Mouse (Mus musculus): ENCODE data around the gene E130308A19Rik. TPM values are rescaled to one million over a fixed set of nuclear protein-coding genes. Genes with fewer than 3 reads are reported as not detected.

Gene E130308A19Rik
- polyA plus RNA-seq, 1 experiment from 2014 or later = 8.3 TPM

DNA sequence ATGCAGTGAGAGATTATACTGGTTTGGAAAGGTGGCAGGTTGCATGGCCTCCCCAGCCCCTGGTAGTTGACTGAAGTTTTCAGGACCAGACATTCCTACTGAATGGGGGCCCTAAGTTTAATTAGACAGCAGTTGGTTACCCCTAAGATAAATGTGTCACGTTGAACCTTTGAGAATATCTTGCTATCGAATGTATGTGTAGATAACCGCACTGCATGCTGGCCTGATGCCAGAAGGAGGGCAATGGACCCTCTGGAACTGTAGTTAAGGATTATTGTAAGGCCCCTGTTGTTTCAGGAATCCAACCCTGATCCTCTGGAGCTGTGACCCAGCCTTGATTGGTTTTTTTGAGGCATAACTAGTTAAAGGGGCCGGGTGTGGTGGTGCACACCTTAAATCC is 58.3 kb downstream of the E130308A19Rik start:
- Histone ChIP-seq H3K4me3 (ENCODE audit: low read depth, low read length) (no peak overlapping the region), H3K4me2 (ENCODE audit: low read depth, low read length) (peak overlapping the region; percentile 17), H3K4me1 (ENCODE audit: control insufficient read depth, low read depth, low read length) (peaks cover 38% of the 10 kb centered on the region), H3K9ac (ENCODE audit: low read depth, low read length) (peak overlapping the region; percentile 9; the same call in 1 of the 2 replicates), H3K9me3 (replicated peaks; ENCODE audit: control insufficient read depth, low read length) (no peaks in the 10 kb centered on the region), H3K27ac (ENCODE audit: low read length) (peak overlapping the region; percentile 15; the same call in 1 of the 2 replicates), H3K36me3 (ENCODE audit: control insufficient read depth, insufficient read depth) (no peaks in the 10 kb centered on the region), H3K27me3 (ENCODE audit: control insufficient read depth, insufficient read depth, low read depth, low read length) (no peaks in the 10 kb centered on the region)
- 25% methylated on average over 4 of the region's 4 CpGs for WGBS (ENCODE audit: insufficient replicate concordance)
- ATAC-seq (ENCODE audit: low read depth) = no peak

DNA sequence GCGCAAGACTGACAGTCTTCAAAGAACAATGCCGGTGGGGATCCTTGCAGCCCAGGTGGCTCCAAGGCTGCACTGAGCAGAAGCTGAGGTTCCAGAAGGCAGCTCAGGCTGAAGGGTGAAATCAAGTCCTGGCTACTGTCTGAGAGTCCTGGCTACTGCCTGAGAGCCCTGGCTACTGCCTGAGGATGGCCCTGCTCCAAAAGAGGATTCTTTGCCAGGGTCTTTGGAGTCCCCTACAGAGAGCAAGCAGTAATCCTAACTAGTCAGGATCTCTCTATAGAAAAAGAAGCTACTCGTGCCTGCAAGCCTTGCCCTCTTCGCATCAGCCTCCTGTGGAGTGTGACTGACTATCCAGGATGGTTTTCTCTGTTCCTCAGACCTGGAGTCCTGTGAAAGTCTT is 60.7 kb downstream of the E130308A19Rik start:
- ATAC-seq (ENCODE audit: low read depth) = no peak
- H3K27me3 ChIP-seq (ENCODE audit: control insufficient read depth, insufficient read depth, low read depth, low read length) = no peaks in the 10 kb centered on the region
- H3K9ac ChIP-seq (ENCODE audit: low read depth, low read length) = no peak overlapping the region
- 82% methylated on average over 4 of the region's 4 CpGs for WGBS (ENCODE audit: insufficient replicate concordance)
- H3K4me2 ChIP-seq (ENCODE audit: low read depth, low read length) = no peak overlapping the region
- peaks cover 6% of the 10 kb centered on the region; the same call in 1 of the 2 replicates for H3K36me3 ChIP-seq (ENCODE audit: control insufficient read depth, insufficient read depth)
- no peaks in the 10 kb centered on the region for H3K9me3 ChIP-seq (replicated peaks; ENCODE audit: control insufficient read depth, low read length)
- H3K4me3 ChIP-seq (ENCODE audit: low read depth, low read length) = no peak overlapping the region
- no peak overlapping the region for H3K27ac ChIP-seq (ENCODE audit: low read length)
- peaks cover 37% of the 10 kb centered on the region for H3K4me1 ChIP-seq (ENCODE audit: control insufficient read depth, low read depth, low read length)

DNA sequence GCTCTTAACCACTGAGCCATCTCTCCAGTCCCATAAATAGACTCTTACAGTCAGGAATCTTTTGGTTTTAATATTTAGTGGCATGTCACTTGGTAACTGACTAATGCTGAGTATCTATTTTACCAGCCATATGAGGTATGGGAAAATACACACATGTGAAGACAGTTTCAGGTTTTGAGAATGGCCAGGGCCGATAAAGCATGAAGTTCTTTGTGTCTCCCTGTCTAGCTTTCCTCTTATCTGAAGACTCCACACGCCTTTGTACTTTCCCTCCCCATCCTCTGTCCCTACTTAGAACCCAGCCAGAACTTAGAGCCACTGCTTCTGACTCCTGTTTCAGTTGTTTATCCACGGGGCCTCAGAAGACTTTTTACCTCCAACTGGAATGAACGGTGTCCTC is 63.0 kb downstream of the E130308A19Rik start:
- peak overlapping the region; percentile 38 for H3K9ac ChIP-seq (ENCODE audit: low read depth, low read length)
- peak overlapping the region; percentile 83 for H3K27ac ChIP-seq (ENCODE audit: low read length)
- peaks cover 6% of the 10 kb centered on the region; the same call in 1 of the 2 replicates for H3K36me3 ChIP-seq (ENCODE audit: control insufficient read depth, insufficient read depth)
- peaks cover 18% of the 10 kb centered on the region for H3K4me1 ChIP-seq (ENCODE audit: control insufficient read depth, low read depth, low read length)
- H3K4me3 ChIP-seq (ENCODE audit: low read depth, low read length) = peak overlapping the region; percentile 25; the same call in 1 of the 2 replicates
- no peaks in the 10 kb centered on the region for H3K27me3 ChIP-seq (ENCODE audit: control insufficient read depth, insufficient read depth, low read depth, low read length)
- no peaks in the 10 kb centered on the region for H3K9me3 ChIP-seq (replicated peaks; ENCODE audit: control insufficient read depth, low read length)
- H3K4me2 ChIP-seq (ENCODE audit: low read depth, low read length) = peak overlapping the region; percentile 61
- 19% methylated on average over 4 of the region's 4 CpGs for WGBS (ENCODE audit: insufficient replicate concordance)
- ATAC-seq (ENCODE audit: low read depth) = peak; percentile 92

DNA sequence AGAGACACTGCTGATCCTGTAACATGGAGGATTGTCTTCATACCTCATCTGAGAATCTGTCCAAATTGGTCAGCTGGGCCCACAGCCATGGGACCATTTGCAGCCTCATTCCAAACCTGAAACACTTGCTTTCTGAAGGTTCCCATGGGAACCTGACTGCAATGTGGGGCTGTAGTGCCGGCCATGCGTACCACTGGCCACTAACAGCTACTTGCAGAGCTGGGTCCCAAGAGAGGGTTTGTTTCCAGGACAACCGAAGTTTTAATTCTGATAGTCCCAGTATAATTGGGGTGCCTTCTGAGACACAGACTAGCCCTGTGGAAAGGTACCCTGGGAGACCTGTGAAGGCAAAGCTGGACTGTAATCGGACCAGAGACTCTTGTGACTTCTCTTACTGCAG is 64.1 kb downstream of the E130308A19Rik start:
- ATAC-seq (ENCODE audit: low read depth) = no peak
- WGBS (ENCODE audit: insufficient replicate concordance) = 81% methylated on average over 4 of the region's 4 CpGs
- Histone ChIP-seq H3K4me2 (ENCODE audit: low read depth, low read length) (no peak overlapping the region), H3K27me3 (ENCODE audit: control insufficient read depth, insufficient read depth, low read depth, low read length) (no peaks in the 10 kb centered on the region), H3K4me1 (ENCODE audit: control insufficient read depth, low read depth, low read length) (peaks cover 13% of the 10 kb centered on the region), H3K27ac (ENCODE audit: low read length) (no peak overlapping the region; the same call in 1 of the 2 replicates), H3K9ac (ENCODE audit: low read depth, low read length) (no peak overlapping the region), H3K4me3 (ENCODE audit: low read depth, low read length) (no peak overlapping the region), H3K36me3 (ENCODE audit: control insufficient read depth, insufficient read depth) (peaks cover 6% of the 10 kb centered on the region; the same call in 1 of the 2 replicates), H3K9me3 (replicated peaks; ENCODE audit: control insufficient read depth, low read length) (no peaks in the 10 kb centered on the region)

DNA sequence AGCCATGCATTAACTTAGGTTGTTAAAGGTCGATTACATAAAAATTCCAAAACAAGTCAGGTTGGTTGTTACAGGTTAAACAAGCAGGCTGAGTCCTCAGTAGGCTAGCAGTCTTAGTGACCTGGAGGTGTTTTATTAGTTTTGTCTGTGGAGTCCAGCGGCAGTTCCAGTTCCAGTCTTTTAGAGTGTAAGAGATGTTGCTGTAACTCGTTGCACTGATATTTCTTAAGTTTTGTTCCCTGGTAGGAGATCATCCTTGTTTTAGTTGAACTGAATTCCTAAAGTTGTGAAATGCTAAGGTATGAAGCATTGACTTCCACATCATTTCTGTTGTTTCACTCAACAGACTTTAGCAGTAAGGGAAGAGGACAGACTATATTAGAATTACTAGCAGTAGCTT is 70.8 kb downstream of the E130308A19Rik start:
- WGBS (ENCODE audit: insufficient replicate concordance) = 67% methylated on average over 3 of the region's 3 CpGs
- Histone ChIP-seq H3K27me3 (ENCODE audit: control insufficient read depth, insufficient read depth, low read depth, low read length) (no peaks in the 10 kb centered on the region), H3K4me3 (ENCODE audit: low read depth, low read length) (no peak overlapping the region), H3K4me1 (ENCODE audit: control insufficient read depth, low read depth, low read length) (peaks cover 4% of the 10 kb centered on the region; the same call in 1 of the 2 replicates), H3K4me2 (ENCODE audit: low read depth, low read length) (no peak overlapping the region), H3K9me3 (replicated peaks; ENCODE audit: control insufficient read depth, low read length) (no peaks in the 10 kb centered on the region), H3K27ac (ENCODE audit: low read length) (no peak overlapping the region), H3K9ac (ENCODE audit: low read depth, low read length) (no peak overlapping the region), H3K36me3 (ENCODE audit: control insufficient read depth, insufficient read depth) (no peaks in the 10 kb centered on the region)
- no peak for ATAC-seq (ENCODE audit: low read depth)

DNA sequence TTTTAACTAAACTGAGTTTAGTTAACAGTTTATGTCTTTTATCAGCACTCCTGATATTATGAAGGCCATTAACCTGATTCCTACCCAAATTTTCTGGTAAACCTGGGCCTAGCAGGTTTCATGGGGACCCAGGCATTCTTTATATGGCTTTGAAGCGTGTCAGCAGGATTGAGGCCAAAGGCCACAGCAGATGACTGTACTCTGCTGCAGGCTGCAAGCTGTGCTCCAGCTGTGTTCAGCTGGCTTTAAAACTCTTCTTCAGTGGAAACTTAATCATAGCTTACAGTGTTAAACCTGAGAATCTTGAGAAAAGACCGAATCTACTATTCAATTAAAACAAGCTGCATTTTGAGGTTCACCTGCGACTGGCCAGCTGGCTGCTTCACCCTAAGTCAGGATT is 71.9 kb downstream of the E130308A19Rik start:
- Histone ChIP-seq H3K36me3 (ENCODE audit: control insufficient read depth, insufficient read depth) (no peaks in the 10 kb centered on the region), H3K4me3 (ENCODE audit: low read depth, low read length) (no peak overlapping the region), H3K9ac (ENCODE audit: low read depth, low read length) (no peak overlapping the region), H3K4me2 (ENCODE audit: low read depth, low read length) (no peak overlapping the region), H3K4me1 (ENCODE audit: control insufficient read depth, low read depth, low read length) (peaks cover 4% of the 10 kb centered on the region; the same call in 1 of the 2 replicates), H3K27me3 (ENCODE audit: control insufficient read depth, insufficient read depth, low read depth, low read length) (no peaks in the 10 kb centered on the region), H3K27ac (ENCODE audit: low read length) (no peak overlapping the region), H3K9me3 (replicated peaks; ENCODE audit: control insufficient read depth, low read length) (no peaks in the 10 kb centered on the region)
- ATAC-seq (ENCODE audit: low read depth) = no peak
- WGBS (ENCODE audit: insufficient replicate concordance) = 69% methylated on average over 3 of the region's 3 CpGs

DNA sequence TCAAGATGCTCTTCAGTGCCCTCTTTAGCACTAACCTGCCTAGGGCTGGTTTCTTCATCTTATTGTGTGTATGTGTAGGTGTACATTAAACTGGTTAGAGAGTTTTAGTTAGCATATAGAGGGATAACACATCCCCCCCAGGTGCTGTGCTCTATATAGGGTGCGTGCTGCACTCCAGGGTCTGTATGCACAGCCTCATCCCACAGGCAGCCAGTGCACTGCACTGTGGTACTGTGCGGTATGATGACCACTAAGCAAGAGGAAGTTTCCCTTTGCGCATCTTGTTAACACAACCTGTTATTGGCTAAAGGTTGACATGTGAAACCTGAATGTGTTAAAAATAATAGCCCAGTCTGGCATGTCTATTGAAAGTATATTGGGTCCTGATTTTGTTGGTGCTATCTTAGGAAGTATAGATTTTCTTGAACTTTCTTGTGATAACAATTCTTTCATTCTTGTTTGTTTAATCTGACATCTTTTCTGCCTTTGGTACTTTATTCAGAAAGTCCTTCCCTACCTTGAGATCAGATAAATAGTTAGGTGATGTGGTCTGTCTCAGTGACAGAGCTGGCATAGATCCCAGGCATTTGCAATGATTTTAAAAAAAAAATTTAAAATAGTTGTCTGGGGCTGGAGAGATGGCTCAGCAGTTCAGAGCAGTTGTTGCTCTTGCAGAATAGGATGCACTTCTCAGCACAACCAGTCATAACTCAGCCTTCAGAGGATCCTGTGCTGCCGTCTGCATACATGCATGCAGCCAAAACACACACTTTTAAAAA is 73.2 kb downstream of the E130308A19Rik start:
- Histone ChIP-seq H3K27ac (ENCODE audit: low read length) (no peak overlapping the region), H3K4me2 (ENCODE audit: low read depth, low read length) (no peak overlapping the region), H3K36me3 (ENCODE audit: control insufficient read depth, insufficient read depth) (no peaks in the 10 kb centered on the region), H3K4me3 (ENCODE audit: low read depth, low read length) (no peak overlapping the region), H3K4me1 (ENCODE audit: control insufficient read depth, low read depth, low read length) (peaks cover 4% of the 10 kb centered on the region; the same call in 1 of the 2 replicates), H3K27me3 (ENCODE audit: control insufficient read depth, insufficient read depth, low read depth, low read length) (no peaks in the 10 kb centered on the region), H3K9me3 (replicated peaks; ENCODE audit: control insufficient read depth, low read length) (no peaks in the 10 kb centered on the region), H3K9ac (ENCODE audit: low read depth, low read length) (no peak overlapping the region)
- WGBS (ENCODE audit: insufficient replicate concordance) = 83% methylated on average over 4 of the region's 4 CpGs
- ATAC-seq (ENCODE audit: low read depth) = no peak

DNA sequence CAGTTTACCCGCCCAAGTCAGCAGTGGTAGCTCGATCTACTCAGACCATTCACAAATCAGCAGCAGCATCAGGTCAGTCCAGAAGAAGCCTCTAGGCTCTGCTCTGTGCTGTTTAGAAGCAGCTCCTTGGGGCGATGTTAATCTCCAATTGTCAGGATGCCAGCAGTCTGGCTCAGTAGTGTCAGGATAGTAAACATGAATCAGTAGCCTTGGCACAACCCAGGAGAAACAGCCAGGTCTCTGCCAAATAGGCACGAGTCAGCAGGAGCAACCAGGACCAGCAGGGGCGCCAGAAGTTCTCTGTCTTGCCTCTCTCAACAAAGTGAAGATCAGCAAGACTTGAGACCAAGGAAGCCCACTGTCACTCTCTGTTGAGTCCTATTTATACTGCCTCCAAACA is 83.3 kb downstream of the E130308A19Rik start:
- WGBS (ENCODE audit: insufficient replicate concordance) = 63% methylated on average over 5 of the region's 5 CpGs
- no peak for ATAC-seq (ENCODE audit: low read depth)
- Histone ChIP-seq H3K9ac (ENCODE audit: low read depth, low read length) (no peak overlapping the region), H3K9me3 (replicated peaks; ENCODE audit: control insufficient read depth, low read length) (no peaks in the 10 kb centered on the region), H3K27ac (ENCODE audit: low read length) (no peak overlapping the region), H3K4me3 (ENCODE audit: low read depth, low read length) (no peak overlapping the region), H3K27me3 (ENCODE audit: control insufficient read depth, insufficient read depth, low read depth, low read length) (no peaks in the 10 kb centered on the region), H3K36me3 (ENCODE audit: control insufficient read depth, insufficient read depth) (no peaks in the 10 kb centered on the region), H3K4me2 (ENCODE audit: low read depth, low read length) (no peak overlapping the region), H3K4me1 (ENCODE audit: control insufficient read depth, low read depth, low read length) (peaks cover 3% of the 10 kb centered on the region)

DNA sequence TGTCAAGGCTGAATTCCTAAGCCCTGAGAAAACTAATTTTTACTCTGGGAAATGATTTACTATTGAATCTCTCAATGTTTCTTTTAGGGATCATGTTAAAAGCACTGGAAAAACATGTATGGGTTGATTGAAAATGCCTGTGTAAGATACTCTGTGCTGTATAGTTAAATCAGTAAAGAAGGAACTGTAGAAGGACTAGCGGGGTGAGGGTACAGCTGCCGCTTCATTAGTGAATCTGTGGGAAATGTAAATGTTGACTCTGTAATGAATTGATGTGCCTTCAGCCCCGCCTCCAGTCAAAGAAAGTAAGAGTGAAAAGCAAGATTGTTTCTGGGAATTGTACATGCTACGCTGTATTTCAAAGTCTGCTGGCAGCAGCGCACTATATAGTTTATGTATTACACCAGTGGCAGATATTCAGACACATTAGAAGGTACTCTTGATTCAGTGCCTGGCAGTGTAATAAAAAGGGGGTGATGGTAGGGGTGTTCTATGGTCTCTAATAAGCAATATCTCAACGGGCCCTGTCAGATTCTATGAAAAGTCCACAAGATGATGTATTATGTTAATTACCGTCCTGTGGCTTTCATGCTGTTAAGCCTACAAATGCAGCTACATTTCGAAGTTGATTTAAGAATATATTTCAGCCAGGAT is 84.9 kb downstream of the E130308A19Rik start:
- no peaks in the 10 kb centered on the region for H3K36me3 ChIP-seq (ENCODE audit: control insufficient read depth, insufficient read depth)
- no peak overlapping the region for H3K4me3 ChIP-seq (ENCODE audit: low read depth, low read length)
- ATAC-seq (ENCODE audit: low read depth) = no peak
- H3K27ac ChIP-seq (ENCODE audit: low read length) = no peak overlapping the region
- no peak overlapping the region for H3K4me2 ChIP-seq (ENCODE audit: low read depth, low read length)
- WGBS (ENCODE audit: insufficient replicate concordance) = 80% methylated on average over 8 of the region's 8 CpGs
- no peak overlapping the region for H3K9ac ChIP-seq (ENCODE audit: low read depth, low read length)
- H3K9me3 ChIP-seq (replicated peaks; ENCODE audit: control insufficient read depth, low read length) = no peaks in the 10 kb centered on the region
- H3K27me3 ChIP-seq (ENCODE audit: control insufficient read depth, insufficient read depth, low read depth, low read length) = no peaks in the 10 kb centered on the region
- H3K4me1 ChIP-seq (ENCODE audit: control insufficient read depth, low read depth, low read length) = peaks cover 11% of the 10 kb centered on the region

All from liver, embryonic 16.5 days (tissue).